23 mouse cellular contexts compared by ENCODE assay signal in genomic region chr16:97021496-97021895, GRCm38 (mm10).
DNase-seq lines count a peak whose midpoint lies in the region; ATAC-seq lines count a peak whose summit lies in the region.
"Had no signal": no experiment of that assay in that cellular context is flagged by ENCODE, and none has a peak within 500 bp of the region (broad histone marks: within the 10 kb centered on the region; RNA-seq: fewer than 3 reads in every experiment).

No protein-coding gene starts in this region.

- intact Hi-C loops in heart, postnatal 14 days (cut with DNase I) = no loop called here

- WGBS in midbrain, embryonic 15.5 days = 70% methylated on average over 6 of the region's 6 CpGs
- 89% methylated on average over 6 of the region's 6 CpGs for WGBS in midbrain, embryonic 10.5 days

- H3K9ac ChIP-seq in midbrain, embryonic 15.5 days = no peak overlapping the region
- H3K9ac ChIP-seq: embryonic facial prominence, embryonic 12.5 days; forebrain, embryonic 13.5 days; forebrain, embryonic 15.5 days; forebrain, postnatal 0 days had no signal

- H3K4me3 ChIP-seq in midbrain, embryonic 15.5 days = no peak overlapping the region
- H3K4me3 ChIP-seq in midbrain, embryonic 10.5 days = no peak overlapping the region
- H3K4me3 ChIP-seq: embryonic facial prominence, embryonic 10.5 days; embryonic facial prominence, embryonic 12.5 days; forebrain, embryonic 13.5 days; forebrain, embryonic 15.5 days had no signal

- H3K27me3 ChIP-seq in midbrain, embryonic 15.5 days (replicated peaks) = no peaks in the 10 kb centered on the region
- no peaks in the 10 kb centered on the region for H3K27me3 ChIP-seq in midbrain, embryonic 10.5 days (ENCODE audit: low read depth, poor library complexity, severe bottlenecking)
- H3K27me3 ChIP-seq: CH12.LX; embryonic facial prominence, embryonic 12.5 days; forebrain, embryonic 13.5 days; forebrain, embryonic 15.5 days had no signal

- H3K9me3 ChIP-seq in midbrain, embryonic 15.5 days = no peaks in the 10 kb centered on the region
- H3K9me3 ChIP-seq in midbrain, embryonic 10.5 days (replicated peaks) = no peaks in the 10 kb centered on the region
- H3K9me3 ChIP-seq: embryonic facial prominence, embryonic 10.5 days; embryonic facial prominence, embryonic 12.5 days; forebrain, embryonic 13.5 days; forebrain, embryonic 15.5 days; G1E had no signal

- peaks cover 22% of the 10 kb centered on the region for H3K4me1 ChIP-seq in midbrain, embryonic 15.5 days
- H3K4me1 ChIP-seq in midbrain, embryonic 10.5 days = peaks cover 10% of the 10 kb centered on the region; the same call in 1 of the 2 replicates
- H3K4me1 ChIP-seq: embryonic facial prominence, embryonic 12.5 days had no signal

- H3K36me3 ChIP-seq in midbrain, embryonic 15.5 days (replicated peaks) = no peaks in the 10 kb centered on the region
- H3K36me3 ChIP-seq in midbrain, embryonic 10.5 days = no peaks in the 10 kb centered on the region
- H3K36me3 ChIP-seq: embryonic facial prominence, embryonic 10.5 days; embryonic facial prominence, embryonic 12.5 days; forebrain, embryonic 15.5 days; G1E had no signal

- no peak for ATAC-seq in midbrain, embryonic 15.5 days (replicated peaks)
- peak; percentile 63 for ATAC-seq in megakaryocyte-erythroid progenitor cell, adult 5-6 weeks (replicated peaks; ENCODE audit: low FRiP score, low TSS enrichment, poor library complexity, severe bottlenecking)
- ATAC-seq: CD4-positive, CD25-positive, alpha-beta regulatory T cell, adult 4 months; forebrain, embryonic 13.5 days; forebrain, embryonic 15.5 days; forebrain, postnatal 0 days had no signal

- peak; percentile 30 for DNase-seq in heart, adult 11 months
- no peak for DNase-seq in heart, postnatal 14 days
- DNase-seq in midbrain, embryonic 10.5 days (ENCODE audit: low spot score) = no peak
- DNase-seq in urinary bladder, postnatal 25 days (ENCODE audit: low spot score) = no peak
- DNase-seq: adrenal gland, adult 2 months; adrenal gland, postnatal 10 days; adrenal gland, postnatal 36 days; B cell, adult 2 months; cerebellum, adult 11-12 months; cerebellum, adult 2 months; cerebellum, adult 9-10 months; cerebellum, postnatal 10 days; cerebellum, postnatal 25 days; forebrain, postnatal 0 days had no signal

- peak overlapping the region; percentile 38; the same call in 1 of the 2 replicates for H3K27ac ChIP-seq in midbrain, embryonic 15.5 days
- no peak overlapping the region for H3K27ac ChIP-seq in midbrain, embryonic 10.5 days (replicated peaks)
- H3K27ac ChIP-seq: embryonic facial prominence, embryonic 10.5 days; embryonic facial prominence, embryonic 12.5 days; forebrain, embryonic 13.5 days; forebrain, embryonic 15.5 days had no signal

- H3K4me2 ChIP-seq in midbrain, embryonic 15.5 days = no peak overlapping the region
- H3K4me2 ChIP-seq: embryonic facial prominence, embryonic 12.5 days; forebrain, embryonic 13.5 days; forebrain, embryonic 15.5 days had no signal
